Mouse (Mus musculus) testis, adult 2 months (tissue): ENCODE measurements around the gene Spsb1. TPM values are rescaled to one million over a fixed set of nuclear protein-coding genes. Genes with fewer than 3 reads are reported as not detected.
A peak's percentile ranks its signal among the peaks of the same experiment; 100 is the strongest.

ENCODE experiments used
- H3K27ac ChIP-seq: fragments of 200-500 bp; 2 replicates; pipeline ENCODE4 v1.5.1; 2012; ENCODE audit warnings: low read depth, low read length; ENCODE audit not compliant: control insufficient read depth, insufficient read depth
- H3K27me3 ChIP-seq: fragments of 200-500 bp; 2 replicates; pipeline ENCODE4 v1.6.1; 2012; ENCODE audit warnings: mild to moderate bottlenecking, low read length, moderate library complexity; ENCODE audit not compliant: control insufficient read depth, insufficient read depth
- H3K36me3 ChIP-seq: fragments of 200-500 bp; 2 replicates; pipeline ENCODE4 v1.6.1; 2012; ENCODE audit warnings: mild to moderate bottlenecking, low read length; ENCODE audit not compliant: control insufficient read depth, insufficient read depth
- H3K4me1 ChIP-seq: fragments of 200-500 bp; 2 replicates; pipeline ENCODE4 v1.6.1; 2012; ENCODE audit warnings: low read length; ENCODE audit not compliant: control insufficient read depth, insufficient read depth
- H3K4me3 ChIP-seq: fragments of 200-500 bp; 2 replicates; pipeline ENCODE4 v1.5.1; 2012; ENCODE audit warnings: low read depth, mild to moderate bottlenecking, low read length, moderate library complexity, mixed read lengths; ENCODE audit not compliant: control insufficient read depth
- CTCF ChIP-seq: fragments of 200-500 bp; IDR thresholded peaks from 2 replicates; pipeline ENCODE4 v1.5.1; 2012; ENCODE audit warnings: low read depth, mild to moderate bottlenecking, inconsistent platforms, low read length, moderate library complexity; ENCODE audit not compliant: control insufficient read depth, insufficient read depth, insufficient replicate concordance
- POLR2A ChIP-seq: fragments of 200-500 bp; IDR thresholded peaks from 2 replicates; pipeline ENCODE4 v1.6.1; 2012; ENCODE audit warnings: low read depth, mild to moderate bottlenecking, inconsistent platforms, low read length, moderate library complexity; ENCODE audit not compliant: control insufficient read depth
- polyA plus RNA-seq: library from polyadenylated mRNA; depleted of rRNA; stranded (reverse); fragments of >200 nt; gene quantifications from 2 replicates; pipeline ENCODE4 v1.2.3, GENCODE M21; 2012

Spsb1 gene
- polyA plus RNA-seq, 1 experiment = 71.5 TPM

- Histone ChIP-seq H3K4me1 (peaks cover 15% of the 10 kb centered on the region), H3K27me3 (no peaks in the 10 kb centered on the region), H3K36me3 (no peaks in the 10 kb centered on the region), H3K27ac (peak overlapping the region; percentile 67; the same call in 1 of the 2 replicates), H3K4me3 (no peak overlapping the region)
- TF ChIP-seq POLR2A = no peak
- TF ChIP-seq CTCF = no peak
These were observed 65.0 kb downstream of the Spsb1 start for GRCm38 (mm10) chr4:149889851-149890250.

DNA sequence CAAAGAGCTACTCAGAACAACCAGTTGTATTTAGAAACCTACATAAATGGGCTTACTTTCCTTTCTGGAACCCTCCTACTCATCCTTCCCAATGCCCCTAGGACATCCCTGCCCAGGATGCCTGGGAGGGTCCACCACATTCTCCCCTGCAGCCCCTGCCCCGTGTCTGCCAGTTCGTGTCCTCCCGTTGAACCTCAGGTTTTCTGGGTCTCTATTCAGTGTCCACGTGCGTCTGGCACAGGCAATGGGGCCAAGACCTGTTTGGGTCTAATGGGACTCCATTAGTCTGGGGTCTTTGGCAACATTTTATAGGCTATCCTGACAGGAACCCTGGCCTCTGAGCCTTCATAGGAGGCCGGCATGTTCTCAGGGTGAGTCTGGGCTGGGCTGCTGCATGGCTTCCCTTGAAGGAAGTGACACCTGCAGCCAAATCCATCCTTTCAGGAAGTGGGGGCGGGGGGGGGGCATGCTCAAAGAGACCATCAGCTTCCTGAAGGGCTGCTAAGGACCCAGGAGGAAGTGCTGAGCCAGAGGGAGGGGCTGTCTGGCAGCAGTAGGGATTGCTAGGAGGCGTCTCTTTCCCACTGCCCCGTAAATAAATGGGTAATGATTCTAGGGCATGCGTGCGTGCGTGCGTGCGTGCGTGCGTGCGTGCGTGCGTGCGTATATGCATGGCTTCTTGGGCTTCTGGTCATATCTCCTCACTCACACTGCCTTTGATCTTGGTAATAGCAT is 65.9 kb downstream of the Spsb1 start:
- H3K36me3 ChIP-seq = no peaks in the 10 kb centered on the region
- H3K4me1 ChIP-seq = peaks cover 15% of the 10 kb centered on the region
- TF ChIP-seq CTCF = no peak
- no peak for TF ChIP-seq POLR2A
- no peaks in the 10 kb centered on the region for H3K27me3 ChIP-seq
- H3K27ac ChIP-seq = no peak overlapping the region
- H3K4me3 ChIP-seq = no peak overlapping the region

DNA sequence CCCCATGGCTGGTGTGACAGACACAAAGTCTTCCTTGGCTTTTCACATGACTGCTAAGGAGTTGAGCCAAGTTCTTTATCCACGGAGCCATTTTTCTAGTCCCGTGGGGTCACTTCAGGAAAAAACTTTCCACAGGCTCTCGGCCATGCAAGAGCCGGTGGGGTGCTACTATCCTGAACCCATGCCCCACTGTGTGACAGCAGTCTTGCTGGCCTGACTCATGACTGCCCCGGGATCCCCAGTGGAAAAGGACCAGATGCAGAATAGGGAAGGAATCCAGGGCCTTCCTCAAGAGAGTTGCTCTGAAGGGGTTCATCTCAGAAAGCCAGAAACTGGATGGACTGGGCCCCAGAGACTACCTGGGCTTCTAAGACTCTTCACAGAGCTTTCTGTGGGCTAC is 66.7 kb downstream of the Spsb1 start:
- no peak overlapping the region for H3K27ac ChIP-seq
- no peak overlapping the region for H3K4me3 ChIP-seq
- no peak for TF ChIP-seq POLR2A
- no peak for TF ChIP-seq CTCF
- H3K4me1 ChIP-seq = peaks cover 15% of the 10 kb centered on the region
- no peaks in the 10 kb centered on the region for H3K27me3 ChIP-seq
- H3K36me3 ChIP-seq = no peaks in the 10 kb centered on the region

DNA sequence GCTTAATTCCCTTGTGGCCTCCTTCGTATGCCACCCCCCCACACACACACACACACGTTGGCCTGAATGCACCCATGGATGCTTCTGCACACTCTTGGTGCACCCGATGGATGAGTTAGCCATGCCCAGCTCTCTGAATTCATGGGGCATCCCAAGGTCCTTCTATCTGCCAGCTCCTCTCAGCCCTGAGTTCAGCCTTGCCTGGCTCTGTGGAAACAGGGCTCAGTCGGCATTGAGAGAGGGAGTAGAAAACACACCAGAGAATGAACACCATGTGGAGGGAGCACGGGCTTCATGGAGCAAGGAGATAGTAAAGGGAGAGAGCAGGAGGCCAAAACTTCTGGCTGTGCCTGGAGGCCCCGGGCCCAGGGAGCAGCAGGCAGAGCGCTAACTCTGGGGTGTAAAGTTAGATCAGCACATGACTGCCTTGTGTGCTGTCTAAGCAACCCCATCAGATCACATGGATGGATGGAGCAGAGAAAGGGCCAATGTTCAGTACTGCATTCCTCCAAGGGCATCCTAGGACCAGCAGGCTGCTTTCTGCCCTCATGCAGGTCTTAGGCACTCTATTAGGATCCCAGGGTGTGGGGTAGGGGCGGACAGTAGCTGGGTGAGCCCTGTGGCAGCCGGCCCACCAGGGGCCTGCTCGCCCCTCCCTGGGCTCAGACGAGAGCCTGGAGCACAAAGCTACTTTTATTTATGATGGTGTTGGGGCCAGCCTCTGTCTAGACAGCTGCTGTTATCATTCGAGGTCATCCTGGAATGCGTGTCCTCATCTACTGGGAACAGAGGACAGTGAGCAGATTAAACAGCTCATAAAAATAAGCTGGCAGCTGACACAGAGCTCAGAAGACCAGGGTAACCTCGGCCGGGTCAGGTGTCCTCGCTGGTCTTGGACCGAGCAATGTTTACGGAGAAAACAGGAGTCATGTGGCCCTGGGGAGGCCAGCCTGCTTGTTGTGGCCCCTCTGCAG is 68.3 kb downstream of the Spsb1 start:
- Histone ChIP-seq H3K4me1 (peaks cover 15% of the 10 kb centered on the region), H3K36me3 (no peaks in the 10 kb centered on the region), H3K27ac (no peak overlapping the region), H3K27me3 (no peaks in the 10 kb centered on the region), H3K4me3 (no peak overlapping the region)
- TF ChIP-seq CTCF (no peak), POLR2A (no peak)

- no peaks in the 10 kb centered on the region for H3K27me3 ChIP-seq
- H3K36me3 ChIP-seq = no peaks in the 10 kb centered on the region
- TF ChIP-seq POLR2A (no peak), CTCF (no peak)
- H3K4me1 ChIP-seq = peaks cover 7% of the 10 kb centered on the region
- no peak overlapping the region for H3K4me3 ChIP-seq
- H3K27ac ChIP-seq = no peak overlapping the region
These were observed 70.9 kb downstream of the Spsb1 start for GRCm38 (mm10) chr4:149883990-149884389.

- H3K36me3 ChIP-seq = no peaks in the 10 kb centered on the region
- H3K27ac ChIP-seq = no peak overlapping the region
- peaks cover 3% of the 10 kb centered on the region; the same call in 1 of the 2 replicates for H3K4me1 ChIP-seq
- TF ChIP-seq POLR2A = no peak
- no peak for TF ChIP-seq CTCF
- H3K27me3 ChIP-seq = no peaks in the 10 kb centered on the region
- no peak overlapping the region for H3K4me3 ChIP-seq
These were observed 72.5 kb downstream of the Spsb1 start for GRCm38 (mm10) chr4:149882139-149882916.

- Histone ChIP-seq H3K4me1 (no peaks in the 10 kb centered on the region), H3K27ac (no peak overlapping the region), H3K4me3 (no peak overlapping the region), H3K27me3 (no peaks in the 10 kb centered on the region), H3K36me3 (no peaks in the 10 kb centered on the region)
- no peak for TF ChIP-seq POLR2A
- TF ChIP-seq CTCF = no peak
These were observed 73.9 kb downstream of the Spsb1 start for GRCm38 (mm10) chr4:149880908-149881307.
